Mouse (Mus musculus) thymus, postnatal 36 days (tissue): Measurements from ENCODE around the gene Top1.
A peak's percentile ranks its signal among the peaks of the same experiment; 100 is the strongest.
"Not testable (repeated sequence)": the region's sequence is repeated elsewhere in the genome, so short reads cannot be mapped to it uniquely, and the experiment has no call there.

Experiments used
- DNase-seq, 2 experiments: peaks; one replicate each; pipeline ENCODE4 v3.0.0; 2022; ENCODE audit warnings: mixed read lengths in 2 of 2

Top1 gene

DNA sequence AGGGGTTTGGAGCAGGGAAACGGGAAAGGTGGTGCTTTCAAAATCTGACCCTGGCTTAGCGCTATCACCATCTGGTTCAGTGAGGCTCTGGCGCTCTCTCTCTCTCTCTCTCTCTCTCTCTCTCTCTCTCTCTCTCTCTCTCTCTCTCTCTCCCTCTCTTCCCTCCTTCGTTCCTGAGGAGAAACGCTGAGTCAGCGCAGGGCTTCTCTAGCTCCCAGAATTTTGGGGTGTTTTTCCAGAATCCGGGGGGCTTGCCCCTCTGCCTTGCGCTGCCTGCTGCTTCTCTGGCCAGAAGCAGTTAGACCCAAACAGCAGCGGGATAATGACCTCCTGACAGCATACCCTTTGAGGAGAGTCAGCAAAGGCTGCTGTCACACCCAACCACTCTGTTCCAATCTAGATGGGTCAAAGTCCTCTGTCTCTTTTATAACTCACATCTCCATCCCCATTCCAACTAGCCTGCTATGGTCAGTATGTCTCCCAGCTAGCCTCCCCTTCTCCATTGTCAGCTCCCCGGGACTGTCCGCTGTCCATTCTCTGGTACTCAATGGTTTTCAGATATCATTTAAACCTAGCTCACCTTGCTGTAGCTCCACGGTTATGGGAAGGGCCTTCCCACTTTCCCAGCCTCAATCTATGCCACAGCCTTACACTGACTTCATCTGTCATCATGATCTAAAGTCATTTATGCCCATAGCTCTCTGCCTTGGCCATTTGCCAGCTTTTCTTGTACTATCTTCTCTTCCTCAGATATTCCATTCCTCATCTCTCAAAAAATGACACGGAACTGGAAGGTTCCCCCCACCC lies 5.6 kb upstream of the Top1 start:
- DNase-seq = no peak

DNA sequence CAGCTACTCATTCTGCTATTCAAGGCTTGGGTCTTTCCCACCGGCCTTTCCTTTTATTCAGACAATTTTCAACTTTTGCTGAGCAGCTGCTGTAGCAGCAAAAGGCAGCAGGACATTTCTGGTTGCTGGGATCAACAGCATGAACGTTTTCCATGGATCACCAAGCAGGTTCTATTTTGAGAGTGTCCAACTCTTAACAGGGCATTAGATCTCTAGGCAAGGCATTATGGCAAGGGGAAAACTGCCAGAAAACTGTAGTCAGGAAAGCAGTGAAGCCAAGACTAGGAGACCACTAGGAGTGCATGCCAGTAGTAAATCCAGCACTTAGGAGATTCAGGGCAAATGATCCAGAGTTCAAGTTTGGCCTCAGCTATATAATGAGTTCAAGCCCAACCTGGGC lies 4.5 kb upstream of the Top1 start:
- no peak for DNase-seq

DNA sequence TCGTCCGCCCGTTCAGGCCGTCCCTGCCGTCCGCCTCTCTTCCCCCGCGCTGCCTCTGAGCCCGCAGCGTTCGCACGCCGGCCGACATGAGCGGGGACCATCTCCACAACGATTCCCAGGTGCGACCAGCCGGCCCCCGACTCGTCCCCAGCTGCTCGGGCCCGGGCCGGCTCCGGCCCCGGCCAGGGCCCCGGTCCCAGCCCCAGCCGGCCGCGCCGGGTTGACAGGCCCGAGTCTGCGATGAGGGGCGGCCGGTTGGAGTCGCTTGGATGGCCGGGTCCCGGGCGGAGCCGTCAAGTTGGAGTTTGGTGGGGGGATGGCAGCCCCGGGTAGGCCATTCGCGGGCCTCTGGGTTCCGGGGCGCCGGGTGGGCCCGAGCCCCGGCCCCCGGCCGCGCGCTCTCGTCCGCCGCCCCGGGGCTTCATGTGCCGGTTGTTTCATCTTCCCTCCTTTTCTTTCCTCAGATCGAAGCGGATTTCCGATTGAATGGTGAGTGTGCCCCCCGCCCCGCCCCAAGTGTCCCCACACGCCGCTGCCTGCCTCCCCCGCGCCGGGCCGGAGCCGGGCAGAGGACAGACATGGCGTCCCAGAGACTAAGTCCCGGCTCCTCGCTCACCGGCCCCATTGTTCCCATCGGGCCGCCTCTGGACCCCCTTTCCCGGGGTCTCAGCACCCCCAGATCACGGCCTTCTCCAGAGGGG lies 606 bp downstream of the Top1 start:
- peak; percentile 63 to 64 for DNase-seq

GRCm38 (mm10) chr2:160646845-160647178 lies 1.1 kb downstream of the Top1 start:
- no peak for DNase-seq

- no peak for DNase-seq
Observed at GRCm38 (mm10) chr2:160648097-160648496, 2.4 kb downstream of the Top1 start.

DNA sequence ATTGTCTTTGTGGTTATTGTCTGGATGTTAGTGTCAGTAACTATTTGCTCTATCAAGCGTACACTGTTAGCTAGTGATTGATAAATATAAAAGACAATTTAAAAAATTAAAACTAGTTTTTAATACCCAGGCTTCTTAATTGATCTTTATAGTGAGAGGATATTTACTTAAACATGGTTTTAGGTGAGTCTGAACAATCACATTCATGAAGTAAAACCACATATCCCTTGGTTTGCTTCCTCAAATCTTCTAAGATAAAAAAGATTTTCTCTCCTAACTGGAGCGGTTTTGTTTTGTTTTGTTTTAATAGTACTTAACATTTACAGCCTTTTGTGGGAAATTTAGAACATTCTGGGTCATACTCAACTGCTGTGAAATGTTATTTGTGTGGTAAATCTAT lies 3.4 kb downstream of the Top1 start:
- no peak for DNase-seq

GRCm38 (mm10) chr2:160651165-160651564 lies 5.5 kb downstream of the Top1 start:
- no peak for DNase-seq

GRCm38 (mm10) chr2:160653218-160653617 lies 7.5 kb downstream of the Top1 start:
- DNase-seq = no peak

DNA sequence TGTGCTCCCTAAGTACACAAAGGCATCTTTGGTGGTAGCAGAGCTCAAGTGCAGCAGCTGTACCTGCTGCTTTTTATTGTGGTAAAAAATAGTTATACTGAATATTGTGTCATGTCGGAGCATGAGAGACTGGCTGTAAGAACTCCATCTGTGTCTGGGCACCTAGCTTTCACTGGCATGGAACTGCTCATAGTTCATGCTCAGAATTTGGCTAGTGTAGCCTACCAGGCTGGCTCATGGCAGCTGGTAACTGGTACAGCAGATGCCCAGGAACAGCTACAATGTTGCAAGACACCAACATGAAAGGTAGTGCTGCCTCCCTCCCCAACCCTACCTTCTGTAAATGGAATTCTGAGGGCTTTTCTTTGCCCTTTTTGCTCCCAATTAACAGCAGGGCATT lies 9.9 kb downstream of the Top1 start:
- no peak for DNase-seq

GRCm38 (mm10) chr2:160656234-160656633 lies 10.5 kb downstream of the Top1 start:
- no peak for DNase-seq

DNA sequence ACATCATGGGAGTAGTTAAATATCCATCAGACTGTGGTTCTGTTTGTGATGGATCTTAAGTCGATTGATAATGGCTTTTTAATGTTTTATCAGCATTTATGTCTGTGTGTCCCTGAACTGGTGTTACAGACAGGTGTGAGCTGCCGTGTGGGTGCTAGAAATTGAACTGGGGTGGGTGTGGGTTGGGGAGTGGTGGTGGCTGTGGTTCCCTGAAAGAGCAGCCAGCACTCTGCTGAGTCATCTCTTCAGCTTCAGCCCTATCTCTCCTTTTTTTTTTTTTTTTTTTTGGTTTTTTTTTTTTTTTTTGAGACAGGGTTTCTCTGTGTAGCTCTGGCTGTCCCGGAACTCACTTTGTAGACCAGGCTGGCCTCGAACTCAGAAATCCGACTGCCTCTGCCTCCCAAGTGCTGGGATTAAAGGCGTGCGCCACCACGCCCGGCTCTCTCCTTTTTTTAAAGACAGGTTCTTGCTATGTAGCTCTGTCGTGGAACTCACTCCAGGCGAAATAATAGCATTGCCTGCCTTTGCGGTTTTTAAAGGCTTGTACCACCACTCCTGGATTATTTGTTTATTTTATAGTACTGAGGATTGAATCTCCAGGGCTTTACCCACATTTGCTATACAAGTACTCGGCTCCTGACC lies 12.2 kb downstream of the Top1 start:
- DNase-seq = no peak

DNA sequence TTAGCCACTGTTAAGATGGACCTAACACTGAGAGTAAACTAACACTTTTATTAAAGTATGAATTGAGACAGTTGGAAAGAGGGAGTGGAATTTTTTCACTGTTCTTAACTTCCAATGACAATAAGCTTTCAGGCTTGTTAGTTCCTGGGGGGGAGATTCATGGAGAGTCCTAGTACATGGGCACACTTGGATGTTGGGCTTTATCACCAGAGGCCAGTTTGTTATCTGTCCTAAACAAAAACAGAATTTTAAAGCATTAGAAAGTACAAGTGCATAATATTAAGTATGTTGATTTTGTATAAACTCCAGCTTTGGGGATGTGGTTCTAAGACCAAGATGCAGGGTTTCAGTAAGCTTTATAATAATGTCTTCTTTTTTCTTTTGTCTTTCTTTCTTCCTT lies 13.1 kb downstream of the Top1 start:
- DNase-seq = no peak

GRCm38 (mm10) chr2:160664421-160664820 lies 18.7 kb downstream of the Top1 start:
- DNase-seq = no peak

DNA sequence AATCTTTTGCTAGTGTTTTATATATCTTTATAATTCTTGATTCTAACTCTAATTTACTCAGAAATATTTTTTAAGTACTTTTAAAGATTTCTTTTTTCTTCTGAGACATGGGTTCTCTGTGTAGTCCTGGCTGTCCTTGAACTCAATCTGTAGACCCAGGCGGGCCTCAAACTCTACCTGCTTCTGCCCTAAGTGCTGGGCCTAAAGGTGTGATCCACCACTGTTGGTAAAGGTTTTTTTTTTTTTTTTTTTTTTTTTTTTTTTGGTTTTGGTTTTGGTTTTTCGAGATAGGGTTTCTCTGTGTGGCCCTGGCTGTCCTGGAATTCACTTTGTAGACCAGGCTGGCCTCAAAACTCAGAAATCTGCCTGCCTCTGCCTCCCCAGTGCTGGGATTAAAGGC lies 19.3 kb downstream of the Top1 start:
- not testable (repeated sequence) for DNase-seq

DNA sequence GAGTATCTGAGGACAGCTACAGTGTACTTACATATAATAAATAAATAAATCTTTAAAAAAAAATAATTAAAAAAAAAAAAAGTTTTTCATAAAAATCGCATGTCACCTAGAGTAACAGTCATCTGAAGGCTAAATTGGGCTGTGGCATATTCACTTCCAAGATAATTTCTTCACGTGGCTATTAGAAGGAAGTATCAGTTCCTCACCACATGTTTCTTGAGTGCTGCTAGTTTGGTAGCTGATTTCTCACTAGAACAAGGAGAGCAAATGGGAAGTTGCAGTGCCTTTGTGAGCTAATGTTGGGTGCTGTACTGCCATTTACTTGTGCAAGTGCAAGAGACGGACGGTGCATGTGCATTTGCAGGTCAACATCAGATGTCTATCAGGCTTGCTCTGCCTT lies 21.6 kb downstream of the Top1 start:
- DNase-seq = no peak

DNA sequence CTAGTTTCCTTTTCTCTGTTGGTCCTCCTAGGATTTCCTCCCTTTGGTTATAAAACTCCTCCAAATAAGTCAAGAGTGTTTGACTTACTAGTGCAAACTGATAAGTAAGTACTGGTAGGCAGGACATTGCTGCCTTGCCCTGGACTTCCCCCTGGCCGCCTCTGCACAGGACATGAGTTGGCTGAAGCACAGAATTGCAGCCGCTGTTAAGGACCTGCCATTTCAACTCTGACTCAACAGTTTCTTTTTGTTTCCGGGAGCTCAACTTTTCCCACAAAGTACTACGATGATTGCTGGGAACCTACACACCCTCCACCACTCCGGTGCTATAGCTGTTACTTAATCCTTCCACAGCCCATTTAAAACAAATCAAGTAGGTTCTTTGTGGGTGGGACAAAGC lies 54.6 kb downstream of the Top1 start:
- DNase-seq = no peak

GRCm38 (mm10) chr2:160701603-160702002 lies 55.9 kb downstream of the Top1 start:
- DNase-seq = peak; percentile 5 to 14

GRCm38 (mm10) chr2:160702824-160703223 lies 57.1 kb downstream of the Top1 start:
- DNase-seq = no peak

DNA sequence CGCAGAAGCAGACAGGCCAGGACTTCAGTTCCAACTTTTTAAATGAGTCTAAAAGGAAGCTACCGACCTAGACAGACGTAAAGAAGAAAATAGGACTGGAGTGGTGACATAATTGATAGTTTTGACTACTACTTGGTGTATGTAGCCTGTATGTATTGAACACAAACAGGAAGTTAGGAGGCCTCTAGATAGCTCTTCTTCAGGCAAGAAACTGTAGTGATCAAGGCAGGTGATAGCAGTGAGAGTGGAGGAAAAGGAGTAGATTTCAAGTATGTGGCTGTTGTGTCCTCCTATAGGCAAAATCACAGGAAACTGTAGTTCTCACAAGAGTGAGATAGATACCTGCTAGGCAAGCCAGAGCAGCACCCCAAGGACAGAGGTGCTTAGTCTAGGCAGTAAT lies 62.0 kb downstream of the Top1 start:
- no peak for DNase-seq

DNA sequence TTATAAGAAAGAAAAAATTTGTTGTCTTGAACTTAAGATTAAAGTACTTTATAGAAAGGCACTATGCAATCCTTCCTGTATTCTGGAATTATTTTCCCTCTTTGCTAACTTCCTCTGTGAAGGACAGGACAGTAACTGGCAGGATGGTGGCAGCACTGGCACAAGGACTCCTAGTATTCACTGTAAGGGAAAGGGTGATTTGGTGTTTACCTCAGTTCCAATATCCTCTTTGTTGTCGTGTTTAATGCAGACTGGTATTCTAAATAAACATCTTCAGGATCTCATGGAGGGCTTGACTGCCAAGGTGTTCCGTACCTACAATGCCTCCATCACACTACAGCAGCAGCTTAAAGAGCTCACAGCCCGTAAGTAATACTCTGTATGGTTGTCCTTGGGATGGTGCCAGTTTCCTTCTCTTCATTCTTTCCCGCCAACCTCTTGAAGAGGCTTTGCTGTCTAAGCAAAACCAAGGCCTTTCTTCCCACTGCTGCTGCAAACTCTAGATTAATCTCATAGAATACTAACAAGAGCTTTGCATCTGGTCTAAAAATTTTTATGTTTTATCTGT lies 69.9 kb downstream of the Top1 start:
- DNase-seq = no peak

DNA sequence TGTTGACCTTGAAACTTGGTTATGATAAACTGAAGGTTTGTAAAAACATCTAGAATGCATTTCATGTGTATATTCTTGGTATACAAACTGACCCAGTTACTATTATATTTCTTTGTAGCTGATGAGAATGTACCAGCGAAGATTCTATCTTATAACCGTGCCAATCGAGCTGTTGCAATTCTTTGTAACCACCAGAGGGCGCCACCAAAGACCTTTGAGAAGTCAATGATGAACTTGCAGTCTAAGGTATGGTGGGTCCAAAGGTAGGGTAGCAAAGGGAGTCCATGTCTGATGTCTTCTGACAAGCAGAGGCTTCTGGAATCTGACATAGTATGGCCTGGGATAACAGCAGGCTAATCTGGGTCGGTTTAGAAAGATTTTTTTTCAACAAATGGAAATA lies 71.6 kb downstream of the Top1 start:
- DNase-seq = peak in 1 of 2 experiments; percentile 45

DNA sequence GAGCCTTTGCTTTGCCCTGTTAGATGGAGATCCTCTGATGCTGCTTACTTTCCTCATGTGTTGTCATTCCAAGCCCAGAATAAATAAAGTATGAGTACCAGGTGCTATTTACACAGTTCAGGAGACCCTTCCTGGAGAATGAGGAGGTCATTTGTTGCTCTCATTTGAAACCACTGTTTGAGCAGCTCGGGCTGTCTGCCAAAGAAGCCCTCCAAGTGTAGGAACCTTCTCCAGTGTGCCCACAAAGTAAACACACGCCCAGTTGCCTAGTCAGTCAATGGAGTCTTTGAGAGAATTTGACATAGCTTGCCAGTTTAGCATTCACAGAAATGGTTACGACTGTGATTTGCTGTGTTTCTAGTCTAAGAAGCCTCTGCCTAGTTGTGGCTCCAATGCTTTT lies 73.1 kb downstream of the Top1 start:
- no peak for DNase-seq

- DNase-seq = no peak
Observed at GRCm38 (mm10) chr2:160722714-160723113, 77.0 kb downstream of the Top1 start.
